Mouse (Mus musculus) granulocyte monocyte progenitor cell, adult 5-6 weeks (primary cell): ENCODE data around the gene Tchh. TPM values are rescaled to one million over a fixed set of nuclear protein-coding genes. Genes with fewer than 3 reads are reported as not detected.
"Not testable (repeated sequence)": the region's sequence is repeated elsewhere in the genome, so short reads cannot be mapped to it uniquely, and the experiment has no call there.

Experiments used
- ATAC-seq: replicated peaks from 2 replicates; pipeline ENCODE4 v1.8.0; 2016; ENCODE audit warnings: mild to moderate bottlenecking, moderate TSS enrichment, inconsistent platforms; ENCODE audit not compliant: poor library complexity, severe bottlenecking
- total RNA-seq, 2 experiments: library from RNA; stranded (forward) in 1 of 2; stranded (reverse) in 1 of 2; fragments of 200-712, 200-1000 nt in 1 of 2; fragments of >200 nt in 1 of 2; fragmentation: Nextera tagmentation in 1 of 2; gene quantifications; 2 replicates each; pipeline ENCODE4 v1.2.3; 2014 to 2017

Gene Tchh
- total RNA-seq, 2 experiments from 2014 or later: 0.10 to 0.11 TPM

DNA sequence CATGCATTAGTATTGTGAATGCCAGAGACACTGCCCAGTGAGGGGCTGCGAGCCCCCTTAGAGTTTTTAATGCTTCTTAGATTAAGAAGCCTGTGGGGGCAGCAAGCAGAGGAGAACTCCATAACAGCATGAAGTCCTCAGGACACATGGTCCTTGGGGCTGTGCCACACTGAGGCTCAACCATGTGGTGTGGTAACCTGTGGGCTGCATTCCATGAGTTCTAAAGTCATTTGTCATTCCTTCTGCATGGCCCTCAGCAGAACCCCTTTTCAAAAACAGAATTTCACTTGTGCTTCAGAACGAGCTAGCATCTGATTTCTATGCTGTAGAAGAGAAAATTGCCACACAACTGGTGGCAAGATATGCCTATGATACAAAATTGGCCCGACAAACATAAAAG is 50.0 kb downstream of the Tchh start:
- ATAC-seq: no peak

DNA sequence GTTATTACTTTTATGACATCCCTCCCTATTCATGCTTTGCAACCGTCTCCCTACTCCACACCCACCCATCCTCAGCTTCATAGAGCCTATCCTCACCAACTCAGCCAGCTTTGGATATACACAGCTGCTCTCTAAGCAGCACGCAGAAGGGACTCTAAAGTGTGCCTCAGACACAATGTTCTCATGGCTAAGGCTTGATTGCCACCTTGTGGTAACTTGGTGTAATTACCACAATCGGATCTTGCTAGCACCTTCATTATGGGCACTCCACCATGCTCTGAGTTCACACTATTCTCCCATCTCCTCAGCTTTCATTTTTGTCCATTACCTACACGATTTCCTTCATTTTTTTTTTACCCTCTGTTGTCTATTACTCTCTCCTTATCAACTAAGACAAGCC is 51.9 kb downstream of the Tchh start:
- ATAC-seq: peak; percentile 99

DNA sequence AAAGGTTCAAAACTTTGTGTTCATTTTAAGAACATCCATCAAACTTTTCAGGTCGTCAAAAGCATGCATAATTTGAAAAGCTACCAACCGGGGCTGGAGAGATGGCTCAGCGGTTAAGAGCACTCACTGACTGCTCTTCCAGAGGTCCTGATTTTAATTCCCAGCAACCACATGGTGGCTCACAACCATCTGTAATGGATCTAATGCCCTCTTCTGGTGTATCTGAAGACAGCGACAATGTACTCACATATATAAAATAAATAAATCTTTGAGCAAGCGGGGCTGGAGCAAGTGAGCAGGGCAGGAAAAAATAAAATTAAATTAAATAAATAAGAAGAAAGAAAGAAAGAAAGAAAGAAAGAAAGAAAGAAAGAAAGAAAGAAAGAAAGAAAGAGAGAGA is 52.6 kb downstream of the Tchh start:
- not testable (repeated sequence) for ATAC-seq

DNA sequence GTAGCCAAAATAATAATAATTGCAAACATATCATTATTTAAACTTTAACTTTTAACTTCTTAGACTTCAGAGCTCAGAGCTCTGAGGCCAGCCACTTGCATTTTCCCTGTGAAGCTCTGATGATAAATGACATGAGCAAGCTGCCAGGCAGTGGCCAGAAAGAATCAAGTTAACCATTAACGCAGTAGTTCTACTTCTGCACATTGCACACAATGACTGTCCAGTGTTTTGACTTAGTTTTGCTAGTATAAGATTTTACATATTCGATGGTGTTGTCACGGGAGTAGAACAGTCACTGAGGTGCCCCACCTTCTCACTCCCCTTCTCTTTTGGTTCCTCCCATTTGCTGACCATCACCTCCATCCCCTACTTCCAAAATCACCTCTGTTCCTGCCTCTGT is 55.0 kb downstream of the Tchh start:
- ATAC-seq: no peak

Other genes with a start within 250 kb of the Tchh start
- not detected in 2 replicates for gene Flg2, start 245.1 kb upstream of the Tchh start, total RNA-seq (2014; fragmentation: Nextera tagmentation)
- not detected in 2 replicates for gene Flg2, start 245.1 kb upstream of the Tchh start, total RNA-seq (2017)
- not detected in 2 replicates for gene Flg, start 168.8 kb upstream of the Tchh start, total RNA-seq (2014; fragmentation: Nextera tagmentation)
- not detected in 2 replicates for gene Flg, start 168.8 kb upstream of the Tchh start, total RNA-seq (2017)
- not detected in 2 replicates for gene Hrnr, start 122.6 kb upstream of the Tchh start, total RNA-seq (2014; fragmentation: Nextera tagmentation)
- not detected in 2 replicates for gene Hrnr, start 122.6 kb upstream of the Tchh start, total RNA-seq (2017)
- gene Rptn, start 48.6 kb upstream of the Tchh start, total RNA-seq (2014; fragmentation: Nextera tagmentation): not detected in 2 replicates
- gene Rptn, start 48.6 kb upstream of the Tchh start, total RNA-seq (2017): not detected in 2 replicates
- not detected in 2 replicates for gene Tchhl1, start 26.4 kb downstream of the Tchh start, total RNA-seq (2014; fragmentation: Nextera tagmentation)
- not detected in 2 replicates for gene Tchhl1, start 26.4 kb downstream of the Tchh start, total RNA-seq (2017)
- 1,372 and 1,648 TPM in 2 replicates for gene S100a11, start 78.2 kb downstream of the Tchh start, total RNA-seq (2014; fragmentation: Nextera tagmentation)
- 77.7 and 97.8 TPM in 2 replicates for gene S100a11, start 78.2 kb downstream of the Tchh start, total RNA-seq (2017)
- 146 and 257 TPM in 2 replicates for gene S100a10, start 112.8 kb downstream of the Tchh start, total RNA-seq (2014; fragmentation: Nextera tagmentation)
- gene S100a10, start 112.8 kb downstream of the Tchh start, total RNA-seq (2017): 203 and 212 TPM in 2 replicates
- gene Tdpoz2, start 210.4 kb downstream of the Tchh start, total RNA-seq (2014; fragmentation: Nextera tagmentation): not detected in 2 replicates
- not detected in 2 replicates for gene Tdpoz2, start 210.4 kb downstream of the Tchh start, total RNA-seq (2017)
- gene Tdpoz1, start 234.0 kb downstream of the Tchh start, total RNA-seq (2014; fragmentation: Nextera tagmentation): not detected in 2 replicates
- gene Tdpoz1, start 234.0 kb downstream of the Tchh start, total RNA-seq (2017): not detected in 2 replicates